Mouse (Mus musculus) gastrocnemius, postnatal 14 days (tissue): ENCODE measurements around the gene Pou6f2. TPM values are rescaled to one million over a fixed set of nuclear protein-coding genes. Genes with fewer than 3 reads are reported as not detected.

ENCODE experiments used
- DNase-seq: peaks from one replicate; pipeline ENCODE4 v3.0.0; 2021; ENCODE audit warnings: mixed read lengths
- intact Hi-C: fragments of 180-260 bp; cut with DNase I; formaldehyde crosslinking; loops from one replicate; pipeline ENCODE4 v1.15.1; 2025; ENCODE audit warnings: low total_unique reads
- long read RNA-seq, 2 experiments: library from polyadenylated mRNA; stranded (forward); transcript quantifications; one replicate each; pipeline ENCODE4 v2.0.0; 2021
- total RNA-seq, 2 experiments: library from RNA; stranded (reverse); gene quantifications; 2 replicates each; pipeline ENCODE4 v1.2.3; 2021

Gene Pou6f2
- not detected for total RNA-seq
- long read RNA-seq, experiment 1, result 0 reads
- long read RNA-seq, experiment 2, result 0 reads

DNA sequence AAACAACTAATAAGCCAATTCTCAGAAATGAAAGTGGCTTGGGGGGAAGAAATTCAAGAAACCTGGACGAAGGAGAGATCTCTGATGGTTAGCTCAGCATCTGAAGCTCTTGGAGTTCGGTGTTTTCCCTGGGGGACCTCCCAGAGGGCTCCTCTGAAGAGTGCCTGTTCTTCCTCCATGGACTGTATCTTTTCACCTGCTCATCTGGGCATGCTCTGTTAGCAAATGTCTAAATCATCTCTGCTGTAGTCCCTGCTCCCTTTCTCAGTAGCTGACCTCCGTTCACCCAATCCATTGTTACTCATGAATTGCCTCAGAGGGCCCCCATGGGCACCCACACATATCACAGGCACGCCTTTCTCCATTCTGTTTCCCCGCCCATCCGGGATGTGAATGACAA lies at the start of gene Pou6f2:
TSS of gene Pou6f2 (minus strand) at position 101 of the 400 bp plus-strand sequence.
- intact Hi-C loops, result no loop called here
- DNase-seq, result no peak

- DNase-seq, result no peak
- intact Hi-C loops, result no loop called here
Observed at GRCm38 (mm10) chr13:18439858-18440257, 42.4 kb upstream of the Pou6f2 start.

- intact Hi-C loops, result no loop called here
- no peak for DNase-seq
Observed at GRCm38 (mm10) chr13:18387673-18388072, 9.8 kb downstream of the Pou6f2 start.

- no peak for DNase-seq
- intact Hi-C loops, result no loop called here
Observed at GRCm38 (mm10) chr13:18363373-18363772, 34.1 kb downstream of the Pou6f2 start.

- no peak for DNase-seq
- intact Hi-C loops, result no loop called here
Observed at GRCm38 (mm10) chr13:18344580-18345333, 52.7 kb downstream of the Pou6f2 start.

DNA sequence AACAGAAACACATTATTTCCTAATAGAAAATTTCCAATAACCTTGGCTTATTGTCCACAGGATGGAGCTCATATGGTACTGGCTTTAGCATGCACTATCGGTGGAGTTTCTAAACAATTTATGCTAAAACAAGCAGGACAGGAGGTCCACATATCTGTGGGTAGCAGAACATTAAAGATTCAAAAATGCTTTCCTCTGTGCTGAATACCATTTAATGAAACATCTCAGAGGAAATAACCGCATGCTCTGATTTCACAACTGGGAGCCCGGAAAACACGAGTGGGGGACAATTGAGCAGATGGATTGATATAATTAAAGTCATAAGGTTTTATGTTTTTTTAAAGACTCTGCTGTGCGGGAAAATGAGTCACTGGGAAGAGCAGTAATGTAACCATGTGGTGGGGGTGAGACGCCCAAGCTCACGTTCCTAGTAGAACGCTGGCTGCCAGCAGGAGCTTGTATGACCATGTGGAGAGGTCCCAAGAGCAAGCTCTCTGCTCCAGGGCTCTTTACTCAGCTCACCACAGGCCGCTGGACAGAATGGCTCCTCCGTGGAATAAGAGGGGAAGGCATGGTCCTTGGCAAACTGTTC lies 58.5 kb downstream of the Pou6f2 start:
- intact Hi-C loops, result no loop called here
- no peak for DNase-seq

- DNase-seq, result no peak
- intact Hi-C loops, result no loop called here
Observed at GRCm38 (mm10) chr13:18338022-18338421, 59.5 kb downstream of the Pou6f2 start.

GRCm38 (mm10) chr13:18334035-18334434 lies 63.5 kb downstream of the Pou6f2 start:
- DNase-seq, result no peak
- intact Hi-C loops, result no loop called here

DNA sequence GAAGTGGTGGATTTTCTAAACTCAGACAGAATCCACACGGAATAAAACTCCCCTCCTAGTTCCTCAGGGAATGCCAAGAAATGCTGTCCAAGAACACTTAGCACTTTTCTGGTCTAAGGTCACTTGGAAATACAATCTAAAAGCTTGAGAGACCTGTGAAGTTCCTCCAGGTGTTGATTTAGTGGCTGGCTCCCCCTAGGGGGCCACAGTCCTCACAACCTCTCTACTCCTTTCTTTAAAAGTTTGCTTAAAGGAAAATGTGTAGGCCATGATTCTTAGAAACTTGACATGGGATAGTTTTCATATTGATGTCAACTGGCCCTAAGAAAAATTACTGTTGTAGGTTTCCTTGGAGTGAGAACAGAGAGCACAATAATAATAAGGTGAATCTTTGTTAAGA lies 64.9 kb downstream of the Pou6f2 start:
- intact Hi-C loops, result no loop called here
- DNase-seq, result no peak

GRCm38 (mm10) chr13:18323980-18324678 lies 73.4 kb downstream of the Pou6f2 start:
- intact Hi-C loops, result no loop called here
- DNase-seq, result no peak

GRCm38 (mm10) chr13:18323407-18323806 lies 74.1 kb downstream of the Pou6f2 start:
- DNase-seq, result no peak
- intact Hi-C loops, result no loop called here

GRCm38 (mm10) chr13:18312613-18313012 lies 84.9 kb downstream of the Pou6f2 start:
- DNase-seq, result no peak
- intact Hi-C loops, result no loop called here

GRCm38 (mm10) chr13:18309024-18309423 lies 88.5 kb downstream of the Pou6f2 start:
- DNase-seq, result no peak
- intact Hi-C loops, result no loop called here

- intact Hi-C loops, result no loop called here
- DNase-seq, result no peak
Observed at GRCm38 (mm10) chr13:18306506-18307145, 90.9 kb downstream of the Pou6f2 start.

DNA sequence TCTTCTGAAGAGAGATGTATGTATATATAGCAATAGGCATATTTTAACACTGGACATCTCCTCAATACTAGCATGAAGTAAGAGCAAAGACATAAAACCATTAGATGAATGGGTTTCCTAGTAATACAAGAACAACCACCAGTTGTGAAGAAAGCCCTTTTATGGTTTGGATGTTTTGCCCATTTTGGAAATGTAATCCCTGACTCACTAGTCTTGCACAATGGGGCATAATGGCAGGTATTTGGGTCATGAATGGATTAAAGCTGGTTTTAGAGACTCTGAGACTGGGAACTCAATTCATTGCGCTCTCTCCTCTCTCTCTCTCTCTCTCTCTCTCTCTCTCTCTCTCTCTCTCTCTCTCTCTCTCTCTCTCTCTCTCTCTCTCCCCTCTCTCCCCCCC lies 97.5 kb downstream of the Pou6f2 start:
- no peak for DNase-seq
- intact Hi-C loops, result no loop called here

DNA sequence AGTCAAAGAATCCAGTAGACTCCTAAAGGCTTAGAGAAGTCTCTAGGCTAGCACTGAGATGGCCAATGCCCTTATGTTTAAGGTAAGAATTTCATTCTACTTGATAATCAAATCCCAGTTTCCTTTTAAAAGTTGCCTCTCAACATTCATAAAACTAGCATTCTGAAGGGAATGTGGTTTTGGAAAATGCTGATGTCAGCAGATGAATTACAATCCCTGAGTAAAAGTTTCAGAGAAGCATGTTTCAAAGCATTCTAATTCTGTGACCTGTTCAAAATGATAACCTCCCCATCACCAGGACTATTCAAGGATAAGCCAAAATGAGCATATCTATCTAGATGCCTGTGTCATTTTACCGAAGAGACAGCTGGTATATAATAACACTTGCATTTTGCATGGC lies 104.0 kb downstream of the Pou6f2 start:
- intact Hi-C loops, result no loop called here
- DNase-seq, result no peak

- intact Hi-C loops, result no loop called here
Observed at GRCm38 (mm10) chr13:18290253-18290914, 107.1 kb downstream of the Pou6f2 start.

GRCm38 (mm10) chr13:18287536-18287935 lies 110.0 kb downstream of the Pou6f2 start:
- intact Hi-C loops, result no loop called here
- no peak for DNase-seq

More at GRCm38 (mm10) chr13:18290253-18290914, 107.1 kb downstream of the Pou6f2 start:
- no peak for DNase-seq

- no peak for DNase-seq
- intact Hi-C loops, result no loop called here
Observed at GRCm38 (mm10) chr13:18282361-18282982, 115.0 kb downstream of the Pou6f2 start.
